Mouse (Mus musculus) CH12.LX (cell line): ENCODE results near the gene Stat5b.

Experiments used
- CTCF ChIP-seq, 2 experiments: IDR thresholded peaks in 1 of 2; conservative IDR thresholded peaks in 1 of 2; 2 replicates each; pipeline ENCODE4 v1.5.1; 2011 to 2012; ENCODE audit warnings: low read depth in 2 of 2, low read length in 2 of 2, improper control_type of control experiment in 1 of 2, inconsistent platforms in 1 of 2, mild to moderate bottlenecking in 1 of 2, moderate library complexity in 1 of 2
- MAFK ChIP-seq: IDR thresholded peaks from 2 replicates; pipeline ENCODE4 v1.6.1; 2011; ENCODE audit warnings: low read length, improper control_type of control experiment; ENCODE audit not compliant: insufficient replicate concordance
- MAX ChIP-seq: IDR thresholded peaks from 2 replicates; pipeline ENCODE4 v1.6.1; 2011; ENCODE audit warnings: low read length, improper control_type of control experiment
- POLR2A ChIP-seq: IDR thresholded peaks from 2 replicates; pipeline ENCODE4 v1.6.1; 2011; ENCODE audit warnings: low read depth, mild to moderate bottlenecking, improper control_type of control experiment, low read length

DNA sequence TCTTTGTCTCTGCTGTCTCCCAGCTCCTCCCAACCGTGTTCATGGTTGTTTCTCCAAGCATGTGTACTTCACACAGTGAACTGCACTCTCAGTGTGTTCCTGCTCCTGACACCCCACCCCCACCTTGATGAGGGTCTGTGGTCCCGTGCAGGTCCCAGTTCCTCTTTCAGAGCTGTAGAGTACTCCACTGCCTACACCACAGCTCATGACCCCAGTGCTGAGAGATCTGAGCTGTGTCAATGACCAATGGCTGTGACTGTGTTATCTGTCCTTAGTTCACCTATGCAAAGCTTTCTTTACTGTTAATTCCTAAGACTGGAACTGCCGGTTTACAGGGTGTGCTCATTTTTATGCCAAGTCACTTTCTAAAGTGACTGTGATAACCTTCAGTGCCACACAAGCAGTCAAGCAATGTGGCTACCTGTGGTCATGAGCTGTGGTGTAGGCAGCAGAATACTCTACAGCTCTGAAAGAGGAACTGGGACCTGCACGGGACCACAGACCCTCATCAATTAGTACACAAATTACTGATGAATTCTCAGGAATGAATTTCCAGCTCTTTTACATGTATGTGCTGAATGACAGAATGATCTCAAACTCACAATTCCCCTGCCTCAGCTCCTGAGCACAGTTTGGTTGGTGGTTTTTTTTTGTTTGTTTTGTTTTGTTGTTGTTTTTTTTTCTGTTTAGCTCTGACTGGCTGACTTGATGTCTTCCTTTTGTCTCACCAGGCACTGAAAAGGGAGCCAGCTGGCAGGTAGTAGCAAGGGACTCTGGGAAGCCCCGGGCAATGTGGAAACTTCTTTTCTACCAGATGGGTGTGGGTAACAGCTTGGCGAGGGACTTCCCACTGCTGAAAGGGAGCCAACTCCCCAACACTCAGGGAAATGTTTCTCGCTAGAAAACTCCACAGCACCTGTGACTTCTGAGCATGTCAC lies 47.0 kb upstream of the Stat5b start:
- TF ChIP-seq MAX (no peak), MAFK (peak; percentile 91), CTCF (conservative IDR thresholded peaks at IDR 0.05 in 1 of 2, IDR thresholded peaks at IDR 0.05 in 1 of 2; ENCODE audit: low read depth in 2 of 2, low read length in 2 of 2) (no peak), POLR2A (peak; percentile 34; the same call in 1 of the 2 replicates)
